Mouse (Mus musculus) heart, adult 2 months (tissue): ENCODE measurements around the gene Ap3d1. TPM values are rescaled to one million over a fixed set of nuclear protein-coding genes. Genes with fewer than 3 reads are reported as not detected.

ENCODE experiments used
- DNase-seq, 2 experiments: peaks; one replicate each; pipeline ENCODE4 v3.0.0; 2021
- H3K27ac ChIP-seq: fragments of 200-600 bp; 2 replicates; pipeline ENCODE4 v1.8.1; 2022
- H3K27me3 ChIP-seq: fragments of 200-500 bp; 2 replicates; pipeline ENCODE4 v1.6.1; 2012; ENCODE audit warnings: mild to moderate bottlenecking, low read length, inconsistent platforms, mixed read lengths; ENCODE audit not compliant: control insufficient read depth, insufficient read depth
- H3K36me3 ChIP-seq: fragments of 200-500 bp; 2 replicates; pipeline ENCODE4 v1.6.1; 2012; ENCODE audit warnings: low read length, inconsistent platforms; ENCODE audit not compliant: control insufficient read depth, insufficient read depth
- H3K4me1 ChIP-seq: fragments of 200-500 bp; 2 replicates; pipeline ENCODE4 v1.6.1; 2011; ENCODE audit warnings: low read length; ENCODE audit not compliant: control insufficient read depth, insufficient read depth
- H3K4me3 ChIP-seq: fragments of 200-600 bp; 2 replicates; pipeline ENCODE4 v1.8.1; 2022
- H3K79me2 ChIP-seq: fragments of 200-500 bp; replicated peaks from 2 replicates; pipeline ENCODE4 v1.6.1; 2012; ENCODE audit warnings: mild to moderate bottlenecking, inconsistent platforms, low read length, moderate library complexity, mixed read lengths; ENCODE audit not compliant: control insufficient read depth, insufficient read depth
- H3K9ac ChIP-seq: fragments of 200-500 bp; 2 replicates; pipeline ENCODE4 v1.6.1; 2012; ENCODE audit warnings: low read depth, mild to moderate bottlenecking, control low read depth, inconsistent platforms, low read length, mixed read lengths
- CTCF ChIP-seq: fragments of 200-600 bp; IDR thresholded peaks from 2 replicates; pipeline ENCODE4 v1.8.1; 2022; ENCODE audit warnings: antibody characterized with exemption, mild to moderate bottlenecking, moderate library complexity
- EP300 ChIP-seq: fragments of 200-500 bp; IDR thresholded peaks from 2 replicates; pipeline ENCODE4 v1.6.1; 2011; ENCODE audit warnings: low read depth, low read length, control low read depth; ENCODE audit not compliant: insufficient read depth
- POLR2A ChIP-seq: fragments of 200-500 bp; IDR thresholded peaks from 2 replicates; pipeline ENCODE4 v1.6.1; 2011; ENCODE audit warnings: mild to moderate bottlenecking, low read depth, low read length, control low read depth; ENCODE audit not compliant: insufficient read depth
- WGBS: fragments of 180-500 bp; shearing (Covaris S2); methylation state at CpG from one replicate; pipeline ENCODE4 v1.1.7; 2018; 5-methylcytosine and 5-hydroxymethylcytosine counted together
- intact Hi-C: fragments of 180-260 bp; cut with DNase I; formaldehyde crosslinking; loops from one replicate; pipeline ENCODE4 v1.15.1; 2025
- polyA plus RNA-seq: library from polyadenylated mRNA; depleted of rRNA; stranded (reverse); fragments of >200 nt; gene quantifications from 2 replicates; pipeline ENCODE4 v1.2.3, GENCODE M21; 2012
- total RNA-seq, 2 experiments: library from RNA; stranded (reverse); gene quantifications; 2 replicates each; pipeline ENCODE4 v1.2.3; 2021

Ap3d1 gene
- total and polyA plus RNA-seq, 3 experiments: 40.2 to 52.9 (median 42.6) TPM

GRCm38 (mm10) chr10:80701721-80702535 lies 40.1 kb downstream of the Ap3d1 start, which contains the start of the genes Mob3a and Izumo4:
Mob3a (minus strand) TSS chr10:80701977.
Izumo4 (plus strand) TSS chr10:80702184.
- Histone ChIP-seq H3K36me3 (no peaks in the 10 kb centered on the region), H3K4me1 (no peaks in the 10 kb centered on the region; the same call in 1 of the 2 replicates), H3K79me2 (no peaks in the 10 kb centered on the region), H3K4me3 (peak within 1 kb of the TSS; percentile 68), H3K9ac (peak within 1 kb of the TSS; percentile 67), H3K27me3 (no peaks in the 10 kb centered on the region), H3K27ac (peak within 1 kb of the TSS; percentile 82)
- WGBS: 1% methylated on average over 59 of the region's 59 CpGs
- TF ChIP-seq EP300: no peak
- TF ChIP-seq CTCF: peak; percentile 28
- peak; percentile 61; the same call in 1 of the 2 replicates for TF ChIP-seq POLR2A
- DNase-seq: peak; percentile 97 to 100
- intact Hi-C loops: loop anchor here (2.0 to 5.0 kb wide), 2 partner anchors 39 to 270 kb away; partner anchors contain the start of gene Tcf3

- Histone ChIP-seq H3K4me3 (no peak overlapping the region), H3K27me3 (no peaks in the 10 kb centered on the region), H3K27ac (no peak overlapping the region; the same call in 1 of the 2 replicates), H3K36me3 (no peaks in the 10 kb centered on the region; the same call in 1 of the 2 replicates), H3K79me2 (no peaks in the 10 kb centered on the region), H3K4me1 (peaks cover 3% of the 10 kb centered on the region; the same call in 1 of the 2 replicates), H3K9ac (no peak overlapping the region)
- 39% methylated on average over 4 of the region's 4 CpGs for WGBS
- intact Hi-C loops: loop anchor here (5.0 kb wide), 1 partner anchor 268 kb away; the partner anchor contains the start of gene Tcf3
- TF ChIP-seq EP300: no peak
- TF ChIP-seq POLR2A: no peak
- no peak for TF ChIP-seq CTCF
- DNase-seq: no peak
Observed at GRCm38 (mm10) chr10:80700732-80701131, 41.3 kb downstream of the Ap3d1 start.

DNA sequence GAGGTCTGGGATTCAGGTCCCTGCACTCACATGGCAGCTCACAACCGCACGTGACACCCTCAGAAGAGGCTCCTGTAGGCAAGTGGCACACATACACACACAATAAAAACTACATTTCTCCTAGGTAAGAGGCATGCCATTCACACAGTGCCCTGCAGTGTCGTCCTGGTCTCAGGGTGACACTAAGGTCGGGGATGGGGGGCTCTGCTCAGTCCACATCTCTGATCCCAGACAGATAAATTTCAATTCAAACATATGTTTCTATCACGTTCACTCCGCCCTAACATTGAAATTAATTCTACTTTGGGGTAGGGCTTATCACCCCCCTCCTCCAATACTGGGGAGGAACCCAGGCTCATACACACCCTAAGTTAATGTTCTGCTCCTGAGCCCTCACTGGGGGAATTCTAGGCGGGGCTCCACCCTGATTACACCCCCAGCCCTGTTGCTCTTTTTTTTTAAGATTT lies 42.0 kb downstream of the Ap3d1 start:
- Histone ChIP-seq H3K27ac (no peak overlapping the region), H3K4me1 (peaks cover 7% of the 10 kb centered on the region), H3K9ac (no peak overlapping the region), H3K79me2 (no peaks in the 10 kb centered on the region), H3K27me3 (no peaks in the 10 kb centered on the region), H3K4me3 (no peak overlapping the region), H3K36me3 (no peaks in the 10 kb centered on the region; the same call in 1 of the 2 replicates)
- intact Hi-C loops: loop anchor here (5.0 kb wide), 1 partner anchor 268 kb away; the partner anchor contains the start of gene Tcf3
- no peak for TF ChIP-seq POLR2A
- no peak for TF ChIP-seq CTCF
- TF ChIP-seq EP300: no peak
- 82% methylated on average over 7 of the region's 7 CpGs for WGBS
- DNase-seq: no peak

GRCm38 (mm10) chr10:80698605-80699004 lies 43.5 kb downstream of the Ap3d1 start:
- no peak overlapping the region for H3K9ac ChIP-seq
- TF ChIP-seq EP300: no peak
- TF ChIP-seq CTCF: no peak
- no peak for TF ChIP-seq POLR2A
- DNase-seq: no peak
- 91% methylated on average over 9 of the region's 9 CpGs for WGBS
- H3K4me1 ChIP-seq: peaks cover 9% of the 10 kb centered on the region
- intact Hi-C loops: loop anchor here (2.0 kb wide), 1 partner anchor 18 kb away; no protein-coding TSS in a partner anchor
- no peak overlapping the region for H3K27ac ChIP-seq
- no peaks in the 10 kb centered on the region; the same call in 1 of the 2 replicates for H3K36me3 ChIP-seq
- no peak overlapping the region for H3K4me3 ChIP-seq
- H3K79me2 ChIP-seq: no peaks in the 10 kb centered on the region
- no peaks in the 10 kb centered on the region for H3K27me3 ChIP-seq

- TF ChIP-seq CTCF (no peak), EP300 (no peak), POLR2A (no peak)
- H3K4me1 ChIP-seq: peaks cover 9% of the 10 kb centered on the region
- no peaks in the 10 kb centered on the region for H3K79me2 ChIP-seq
- no peaks in the 10 kb centered on the region for H3K27me3 ChIP-seq
- DNase-seq: no peak
- H3K9ac ChIP-seq: no peak overlapping the region
- H3K27ac ChIP-seq: no peak overlapping the region
- WGBS: 84% methylated on average over 9 of the region's 9 CpGs
- no peaks in the 10 kb centered on the region; the same call in 1 of the 2 replicates for H3K36me3 ChIP-seq
- no peak overlapping the region for H3K4me3 ChIP-seq
- intact Hi-C loops: loop anchor here (2.0 kb wide), 1 partner anchor 17 kb away; no protein-coding TSS in a partner anchor
Observed at GRCm38 (mm10) chr10:80697812-80698211, 44.3 kb downstream of the Ap3d1 start.

DNA sequence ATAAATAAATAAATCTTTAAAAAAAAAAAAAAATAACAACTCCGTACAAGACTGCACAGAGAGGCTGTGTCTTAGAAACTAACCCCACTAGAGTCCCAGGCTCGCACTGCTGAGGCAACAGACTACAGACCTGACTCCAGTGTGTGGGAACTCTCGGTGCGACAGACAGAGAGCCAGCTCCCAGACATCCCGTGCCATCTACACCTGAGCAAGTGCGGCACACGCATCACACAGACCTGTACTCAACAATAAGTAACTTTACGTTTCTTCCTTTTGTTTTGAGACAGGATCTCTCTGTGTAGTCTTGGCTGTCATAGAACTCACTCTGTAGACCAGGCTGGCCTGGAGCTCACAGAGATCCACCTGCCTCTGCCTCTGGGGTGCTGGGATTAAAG lies 44.7 kb downstream of the Ap3d1 start:
- H3K27me3 ChIP-seq: no peaks in the 10 kb centered on the region
- no peaks in the 10 kb centered on the region for H3K79me2 ChIP-seq
- no peaks in the 10 kb centered on the region; the same call in 1 of the 2 replicates for H3K36me3 ChIP-seq
- peaks cover 9% of the 10 kb centered on the region for H3K4me1 ChIP-seq
- no peak for TF ChIP-seq EP300
- no peak for TF ChIP-seq CTCF
- no peak for TF ChIP-seq POLR2A
- no peak overlapping the region for H3K27ac ChIP-seq
- WGBS: 92% methylated on average over 8 of the region's 8 CpGs
- H3K9ac ChIP-seq: no peak overlapping the region
- H3K4me3 ChIP-seq: no peak overlapping the region
- intact Hi-C loops: no loop called here
- no peak for DNase-seq
